Mouse (Mus musculus): ENCODE data around the gene Ttpal.

The Ttpal gene

GRCm38 (mm10) chr2:163602101-163602971, at the start of gene Ttpal:
TSS of gene Ttpal (plus strand) at chr2:163602314.
- peak; percentile 86 for DNase-seq

- no peak for DNase-seq
Observed at GRCm38 (mm10) chr2:163552518-163552929, 49.6 kb upstream of the Ttpal start.

- no peak for DNase-seq
Observed at GRCm38 (mm10) chr2:163554425-163554982, 47.6 kb upstream of the Ttpal start.

GRCm38 (mm10) chr2:163554996-163555395, 47.1 kb upstream of the Ttpal start:
- DNase-seq = no peak

GRCm38 (mm10) chr2:163555417-163555816, 46.7 kb upstream of the Ttpal start:
- DNase-seq = no peak

GRCm38 (mm10) chr2:163558548-163558947, 43.6 kb upstream of the Ttpal start:
- no peak for DNase-seq

GRCm38 (mm10) chr2:163559236-163559635, 42.9 kb upstream of the Ttpal start:
- no peak for DNase-seq

- DNase-seq = no peak
Observed at GRCm38 (mm10) chr2:163560247-163560646, 41.9 kb upstream of the Ttpal start.

- no peak for DNase-seq
Observed at GRCm38 (mm10) chr2:163561258-163561948, 40.7 kb upstream of the Ttpal start.

GRCm38 (mm10) chr2:163564646-163565045, 37.5 kb upstream of the Ttpal start:
- no peak for DNase-seq

GRCm38 (mm10) chr2:163574321-163574720, 27.8 kb upstream of the Ttpal start:
- no peak for DNase-seq

- no peak for DNase-seq
Observed at GRCm38 (mm10) chr2:163575248-163575647, 26.9 kb upstream of the Ttpal start.

GRCm38 (mm10) chr2:163577986-163578385, 24.1 kb upstream of the Ttpal start:
- DNase-seq = no peak

- DNase-seq = no peak
Observed at GRCm38 (mm10) chr2:163580069-163580945, 21.8 kb upstream of the Ttpal start.

- no peak for DNase-seq
Observed at GRCm38 (mm10) chr2:163583226-163584087, 18.7 kb upstream of the Ttpal start.

GRCm38 (mm10) chr2:163584088-163584426, 18.1 kb upstream of the Ttpal start:
- no peak for DNase-seq

GRCm38 (mm10) chr2:163586384-163587261, 15.5 kb upstream of the Ttpal start:
- no peak for DNase-seq

GRCm38 (mm10) chr2:163587506-163587905, 14.6 kb upstream of the Ttpal start:
- DNase-seq = no peak

- DNase-seq = no peak
Observed at GRCm38 (mm10) chr2:163590211-163590610, 11.9 kb upstream of the Ttpal start.

- no peak for DNase-seq
Observed at GRCm38 (mm10) chr2:163590996-163591395, 11.1 kb upstream of the Ttpal start.

- DNase-seq = no peak
Observed at GRCm38 (mm10) chr2:163592084-163592483, 10.0 kb upstream of the Ttpal start.

Data from cerebellum, adult 11-12 months (tissue).